Mouse (Mus musculus) midbrain, postnatal 0 days (tissue): ENCODE measurements around the gene Fbxo42. TPM values are rescaled to one million over a fixed set of nuclear protein-coding genes. Genes with fewer than 3 reads are reported as not detected.

Experiments used
- ATAC-seq: fragments of 200-750 bp; cut with Nextera tagmentation; 2 replicates; pipeline ENCODE4 v1.8.0; 2017; ENCODE audit warnings: moderate number of reproducible peaks, mild to moderate bottlenecking, moderate TSS enrichment, moderate library complexity; ENCODE audit not compliant: low FRiP score
- DNase-seq: peaks from one replicate; pipeline ENCODE4 v3.0.0-alpha.2; 2015; ENCODE audit warnings: low spot score
- H3K27ac ChIP-seq: fragments of 300-500 bp; sonication (generic); 2 replicates; pipeline ENCODE4 v1.5.1; 2014; ENCODE audit warnings: low read depth, mild to moderate bottlenecking, low read length, mixed read lengths
- H3K27me3 ChIP-seq: fragments of 300-500 bp; sonication (generic); 2 replicates; pipeline ENCODE4 v1.6.1; 2014; ENCODE audit warnings: low read length, control low read depth, mixed read lengths; ENCODE audit not compliant: insufficient read depth
- H3K36me3 ChIP-seq: fragments of 300-500 bp; sonication (generic); 2 replicates; pipeline ENCODE4 v1.6.1; 2014; ENCODE audit warnings: low read length, control low read depth, mixed read lengths; ENCODE audit not compliant: insufficient read depth
- H3K4me1 ChIP-seq: fragments of 300-500 bp; sonication (generic); 2 replicates; pipeline ENCODE4 v1.6.1; 2014; ENCODE audit warnings: mild to moderate bottlenecking, control low read depth, antibody characterized with exemption, low read length, mixed read lengths; ENCODE audit not compliant: insufficient read depth
- H3K4me2 ChIP-seq: fragments of 300-500 bp; sonication (generic); 2 replicates; pipeline ENCODE4 v1.6.1; 2014; ENCODE audit warnings: low read depth, mild to moderate bottlenecking, low read length, mixed read lengths; ENCODE audit not compliant: poor library complexity, severe bottlenecking
- H3K4me3 ChIP-seq: fragments of 300-500 bp; sonication (generic); 2 replicates; pipeline ENCODE4 v1.5.1; 2014; ENCODE audit warnings: low read depth, mild to moderate bottlenecking, low read length, moderate library complexity
- H3K9ac ChIP-seq: fragments of 300-500 bp; sonication (generic); replicated peaks from 2 replicates; pipeline ENCODE4 v1.6.1; 2014; ENCODE audit warnings: mild to moderate bottlenecking, low read length, moderate library complexity, mixed read lengths; ENCODE audit not compliant: poor library complexity, severe bottlenecking
- H3K9me3 ChIP-seq: fragments of 300-500 bp; sonication (generic); 2 replicates; pipeline ENCODE4 v1.6.1; 2016; ENCODE audit warnings: low read length, control low read depth
- CTCF ChIP-seq: IDR thresholded peaks from 2 replicates; pipeline ENCODE4 v1.5.1; 2016; ENCODE audit warnings: antibody characterized with exemption, mild to moderate bottlenecking
- WGBS: fragments of 180-500 bp; shearing (Covaris S2); extraction: QIAGEN DNeasy Blood & Tissue Kit; methylation state at CpG from one replicate; pipeline ENCODE4 v1.1.7; 2014; 5-methylcytosine and 5-hydroxymethylcytosine counted together
- polyA plus RNA-seq: library from polyadenylated mRNA; unstranded; fragments of >200 nt; fragmentation: Nextera tagmentation; extraction: Ambion mirVana; gene quantifications from 2 replicates; pipeline ENCODE4 v1.2.1, GENCODE M21; 2015
- total RNA-seq: library from RNA; depleted of rRNA; stranded (reverse); fragments of >200 nt; gene quantifications from 2 replicates; pipeline ENCODE4 v1.2.3, GENCODE M21; 2014

Gene Fbxo42
- total and polyA plus RNA-seq, 2 experiments from 2014 or later: 17.7 to 26.6 TPM

DNA sequence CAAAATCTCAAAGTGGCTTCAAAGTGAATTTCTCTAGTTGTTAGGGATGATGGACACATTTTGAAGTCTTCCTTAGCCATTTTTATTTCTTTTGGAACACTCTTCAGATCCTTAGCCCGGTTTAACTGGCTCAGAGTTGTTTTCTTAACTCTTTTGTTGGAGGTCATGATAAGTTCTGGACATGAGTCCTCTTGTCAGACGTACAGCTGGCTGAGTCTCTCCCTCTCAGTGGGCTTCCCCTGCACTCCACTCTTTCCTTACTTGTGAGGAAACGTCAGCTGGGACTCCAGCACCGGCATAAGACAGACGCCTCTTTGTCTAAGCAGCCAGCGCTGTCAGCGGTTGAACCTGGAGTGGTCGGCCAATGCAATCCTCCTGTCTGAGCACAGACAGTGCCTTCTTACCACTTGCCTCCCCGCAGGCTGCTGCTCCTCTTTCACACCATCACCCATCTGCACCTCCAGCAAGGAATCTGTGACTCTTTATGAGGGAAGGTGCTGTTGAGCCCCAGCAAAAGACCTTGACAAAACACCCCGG lies 39.4 kb upstream of the Fbxo42 start:
- TF ChIP-seq CTCF: no peak
- DNase-seq (peak; percentile 20), ATAC-seq (no peak)
- H3K9me3 ChIP-seq: no peaks in the 10 kb centered on the region
- no peak overlapping the region for H3K27ac ChIP-seq
- H3K27me3 ChIP-seq: no peaks in the 10 kb centered on the region
- no peaks in the 10 kb centered on the region for H3K4me1 ChIP-seq
- no peak overlapping the region for H3K4me2 ChIP-seq
- H3K9ac ChIP-seq: no peak overlapping the region
- peaks cover 5% of the 10 kb centered on the region for H3K36me3 ChIP-seq
- WGBS: 40% methylated on average over 10 of the region's 10 CpGs
- no peak overlapping the region for H3K4me3 ChIP-seq

DNA sequence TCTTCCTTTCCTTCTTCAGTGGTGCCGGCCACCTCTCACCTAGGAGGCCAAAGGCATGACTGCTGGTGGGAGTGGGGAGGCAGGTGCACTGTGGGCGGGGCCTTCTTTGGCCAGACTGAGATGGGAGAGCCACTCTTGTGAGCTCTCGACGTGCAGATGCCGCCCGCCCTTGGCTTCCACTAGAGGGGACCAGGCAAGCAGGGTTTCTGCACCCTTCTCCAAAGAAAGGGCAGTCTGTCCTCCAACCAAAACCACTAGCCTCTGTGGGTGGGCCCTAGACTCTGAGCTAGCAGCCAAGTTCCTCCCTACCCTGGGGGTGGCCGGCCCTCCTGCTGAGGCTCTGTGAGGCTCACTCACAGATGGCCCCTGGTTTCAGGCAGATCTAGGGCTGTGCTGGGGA lies 33.9 kb upstream of the Fbxo42 start:
- no peak overlapping the region for H3K4me2 ChIP-seq
- H3K9me3 ChIP-seq: no peaks in the 10 kb centered on the region
- H3K27ac ChIP-seq: peak overlapping the region; percentile 63
- H3K36me3 ChIP-seq: peaks cover 38% of the 10 kb centered on the region
- TF ChIP-seq CTCF: no peak
- no peak overlapping the region for H3K9ac ChIP-seq
- DNase-seq (peak; percentile 32), ATAC-seq (peak; percentile 31)
- H3K4me3 ChIP-seq: no peak overlapping the region
- WGBS: 74% methylated on average over 7 of the region's 7 CpGs
- H3K4me1 ChIP-seq: no peaks in the 10 kb centered on the region
- no peaks in the 10 kb centered on the region for H3K27me3 ChIP-seq

DNA sequence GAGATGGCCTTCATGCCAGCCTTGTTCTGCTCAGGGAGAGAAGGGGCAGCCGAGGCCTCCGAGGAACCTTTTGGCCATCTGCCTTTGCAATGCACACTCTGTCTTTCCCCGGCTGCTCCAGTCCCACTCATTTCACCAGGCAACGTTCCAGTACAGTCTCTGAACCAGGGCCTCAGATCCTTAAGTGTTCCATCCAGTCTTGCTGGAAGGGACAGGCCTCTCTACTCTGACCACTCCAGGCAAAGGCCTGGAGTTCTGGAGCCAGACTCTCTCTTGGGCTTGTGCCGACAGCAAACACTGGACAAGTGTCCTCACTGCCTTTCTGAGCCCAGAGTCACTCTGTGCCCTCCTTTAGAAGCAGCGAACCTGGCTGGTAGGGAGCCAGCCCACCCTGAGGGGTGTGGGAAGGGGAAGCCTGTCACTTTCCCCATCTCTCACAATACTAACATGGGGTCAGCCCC lies 33.2 kb upstream of the Fbxo42 start:
- TF ChIP-seq CTCF: no peak
- peak; percentile 70 for DNase-seq
- 56% methylated on average over 6 of the region's 6 CpGs for WGBS
- no peaks in the 10 kb centered on the region for H3K4me1 ChIP-seq
- peak; percentile 64; the same call in 1 of the 2 replicates for ATAC-seq
- H3K9me3 ChIP-seq: no peaks in the 10 kb centered on the region
- H3K36me3 ChIP-seq: peaks cover 38% of the 10 kb centered on the region
- no peak overlapping the region for H3K9ac ChIP-seq
- peak overlapping the region; percentile 63 for H3K27ac ChIP-seq
- no peak overlapping the region for H3K4me3 ChIP-seq
- H3K4me2 ChIP-seq: no peak overlapping the region
- H3K27me3 ChIP-seq: no peaks in the 10 kb centered on the region

DNA sequence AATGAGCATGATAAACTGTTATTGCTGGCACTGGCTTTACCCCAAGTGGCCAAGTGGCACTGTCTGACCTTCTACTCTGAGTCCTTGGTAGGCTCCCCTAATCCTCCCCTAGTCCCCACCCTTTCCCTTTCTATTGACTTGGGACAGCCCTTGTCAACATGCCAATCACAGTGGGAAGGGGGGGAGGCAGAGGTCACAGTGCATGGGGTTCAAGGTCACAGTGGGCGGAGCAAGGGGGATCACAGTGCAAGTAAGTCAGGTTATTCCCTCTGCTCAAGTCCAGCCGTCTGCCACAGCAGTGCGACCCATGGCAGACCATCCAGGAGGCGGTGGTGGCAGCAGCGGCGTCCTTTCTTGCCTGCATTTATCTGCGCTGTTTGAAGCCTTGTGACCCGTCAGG lies 32.3 kb upstream of the Fbxo42 start:
- H3K9me3 ChIP-seq: no peaks in the 10 kb centered on the region
- no peak overlapping the region for H3K9ac ChIP-seq
- DNase-seq (no peak), ATAC-seq (no peak)
- no peaks in the 10 kb centered on the region for H3K27me3 ChIP-seq
- H3K4me2 ChIP-seq: no peak overlapping the region
- H3K4me3 ChIP-seq: no peak overlapping the region
- H3K4me1 ChIP-seq: no peaks in the 10 kb centered on the region
- no peak for TF ChIP-seq CTCF
- no peak overlapping the region for H3K27ac ChIP-seq
- H3K36me3 ChIP-seq: peaks cover 38% of the 10 kb centered on the region
- WGBS: 42% methylated on average over 8 of the region's 8 CpGs

DNA sequence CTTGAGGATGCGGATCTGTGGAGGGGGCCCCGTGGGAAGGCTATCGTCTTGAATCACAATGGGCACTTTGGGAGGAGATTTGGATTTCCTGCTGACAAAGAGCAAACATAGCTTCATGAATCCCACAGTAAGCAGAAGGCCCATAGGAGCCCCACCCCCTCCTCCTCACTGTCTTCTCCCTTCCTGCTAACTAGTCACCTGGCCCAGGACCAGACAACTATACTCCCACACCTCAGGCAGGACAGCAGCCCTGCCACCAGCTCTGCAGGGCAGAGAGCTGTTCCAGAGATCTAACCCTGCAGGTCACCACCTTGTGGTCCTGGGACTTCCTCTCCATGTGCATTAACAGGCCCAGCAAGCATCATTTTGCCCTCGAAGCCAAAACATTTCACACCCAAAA lies 29.0 kb upstream of the Fbxo42 start:
- no peak overlapping the region for H3K4me2 ChIP-seq
- H3K9ac ChIP-seq: no peak overlapping the region
- H3K36me3 ChIP-seq: peaks cover 31% of the 10 kb centered on the region
- no peaks in the 10 kb centered on the region for H3K9me3 ChIP-seq
- no peaks in the 10 kb centered on the region for H3K4me1 ChIP-seq
- no peak for DNase-seq
- H3K4me3 ChIP-seq: no peak overlapping the region
- 46% methylated on average over 4 of the region's 4 CpGs for WGBS
- H3K27me3 ChIP-seq: no peaks in the 10 kb centered on the region
- no peak overlapping the region for H3K27ac ChIP-seq
- no peak for ATAC-seq
- TF ChIP-seq CTCF: no peak

DNA sequence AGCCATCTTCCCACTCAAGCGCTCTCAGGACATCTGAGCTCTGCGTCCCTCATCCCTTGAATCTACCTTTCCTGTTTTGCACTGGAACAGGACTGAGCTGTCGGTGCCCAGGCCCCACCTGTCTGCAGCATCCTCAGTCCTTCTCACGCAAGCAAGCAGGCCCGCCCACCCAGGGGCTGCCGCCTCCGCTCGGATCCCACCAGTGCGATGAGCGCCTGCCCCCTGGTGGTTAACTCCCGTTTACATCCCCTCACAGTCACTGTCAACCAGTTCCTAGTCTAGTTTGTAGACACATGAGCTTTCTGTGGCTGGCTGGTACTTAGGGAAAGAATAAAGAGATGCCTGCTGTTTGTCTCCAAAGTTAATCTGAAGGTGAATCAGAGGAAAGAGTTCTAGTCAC lies 27.0 kb upstream of the Fbxo42 start:
- DNase-seq (peak; percentile 78), ATAC-seq (peak; percentile 73; the same call in 1 of the 2 replicates)
- peak; percentile 90 for TF ChIP-seq CTCF
- Histone ChIP-seq H3K36me3 (peaks cover 22% of the 10 kb centered on the region), H3K4me1 (no peaks in the 10 kb centered on the region), H3K4me2 (no peak overlapping the region), H3K4me3 (no peak overlapping the region), H3K27me3 (no peaks in the 10 kb centered on the region), H3K9me3 (no peaks in the 10 kb centered on the region), H3K9ac (no peak overlapping the region), H3K27ac (no peak overlapping the region)
- WGBS: 20% methylated on average over 11 of the region's 11 CpGs
